Mouse (Mus musculus): ENCODE measurements around the gene L3mbtl4. TPM values are rescaled to one million over a fixed set of nuclear protein-coding genes. Genes with fewer than 3 reads are reported as not detected.
A peak's percentile ranks its signal among the peaks of the same experiment; 100 is the strongest.

L3mbtl4 gene
- polyA plus RNA-seq, 1 experiment from 2014 or later, result not detected

DNA sequence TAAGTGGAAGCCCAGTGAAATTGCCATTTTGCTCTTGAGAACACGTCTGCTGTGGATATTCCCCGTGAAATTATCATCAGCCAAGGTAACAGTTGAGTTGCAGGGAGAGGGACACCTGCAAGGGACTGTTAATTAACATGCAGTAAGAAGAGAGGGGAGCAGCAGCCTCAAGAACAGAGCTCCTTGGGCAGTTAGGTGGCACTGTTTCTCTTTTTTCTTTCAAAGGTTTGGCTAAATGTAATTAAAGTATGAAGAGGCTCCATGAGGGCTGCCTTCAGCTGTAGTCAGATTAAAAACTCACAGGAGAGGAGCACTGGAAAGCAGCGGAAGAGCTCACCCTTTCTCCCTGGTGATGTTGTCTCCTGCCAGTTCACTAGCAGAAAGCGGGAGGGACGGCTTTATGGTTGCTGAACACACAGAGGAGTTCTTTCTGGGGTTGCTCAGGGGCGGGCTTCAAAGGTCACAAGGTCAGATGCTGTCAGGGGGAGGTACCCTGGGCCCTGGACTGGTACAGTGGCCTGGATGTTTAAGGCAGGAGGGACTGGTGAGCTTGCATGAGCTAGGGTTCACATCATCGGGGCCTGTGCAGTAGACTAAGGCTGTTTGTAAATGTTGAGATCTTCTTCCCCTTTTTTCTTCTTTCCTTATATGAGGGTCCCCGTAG is 11.7 kb downstream of the L3mbtl4 start:
- 38% methylated on average over 8 of the region's 8 CpGs for WGBS (ENCODE audit: insufficient replicate concordance)
- H3K4me3 ChIP-seq (ENCODE audit: low read depth, low read length), result no peak overlapping the region

GRCm38 (mm10) chr17:68288094-68288493 is 14.5 kb downstream of the L3mbtl4 start:
- H3K27me3 ChIP-seq (ENCODE audit: control insufficient read depth, insufficient read depth, low read depth, low read length), result no peaks in the 10 kb centered on the region
- no peaks in the 10 kb centered on the region for H3K4me1 ChIP-seq (ENCODE audit: control insufficient read depth, low read depth, low read length)
- H3K9me3 ChIP-seq (replicated peaks; ENCODE audit: control insufficient read depth, low read length), result no peaks in the 10 kb centered on the region
- WGBS (ENCODE audit: insufficient replicate concordance), result 55% methylated on average over 4 of the region's 4 CpGs
- no peak overlapping the region for H3K4me2 ChIP-seq (ENCODE audit: low read depth, low read length)
- H3K27ac ChIP-seq (ENCODE audit: low read length), result no peak overlapping the region
- peak; percentile 71 for ATAC-seq (ENCODE audit: low read depth)
- no peaks in the 10 kb centered on the region for H3K36me3 ChIP-seq (ENCODE audit: control insufficient read depth, insufficient read depth)
- H3K9ac ChIP-seq (ENCODE audit: low read depth, low read length), result no peak overlapping the region
- H3K4me3 ChIP-seq (ENCODE audit: low read depth, low read length), result no peak overlapping the region

More for the DNA sequence above, 11.7 kb downstream of the L3mbtl4 start:
- Histone ChIP-seq H3K36me3 (ENCODE audit: control insufficient read depth, insufficient read depth) (no peaks in the 10 kb centered on the region), H3K9me3 (replicated peaks; ENCODE audit: control insufficient read depth, low read length) (no peaks in the 10 kb centered on the region), H3K4me1 (ENCODE audit: control insufficient read depth, low read depth, low read length) (no peaks in the 10 kb centered on the region), H3K9ac (ENCODE audit: low read depth, low read length) (no peak overlapping the region), H3K4me2 (ENCODE audit: low read depth, low read length) (no peak overlapping the region), H3K27me3 (ENCODE audit: control insufficient read depth, insufficient read depth, low read depth, low read length) (no peaks in the 10 kb centered on the region), H3K27ac (ENCODE audit: low read length) (no peak overlapping the region)
- ATAC-seq (ENCODE audit: low read depth), result no peak

DNA sequence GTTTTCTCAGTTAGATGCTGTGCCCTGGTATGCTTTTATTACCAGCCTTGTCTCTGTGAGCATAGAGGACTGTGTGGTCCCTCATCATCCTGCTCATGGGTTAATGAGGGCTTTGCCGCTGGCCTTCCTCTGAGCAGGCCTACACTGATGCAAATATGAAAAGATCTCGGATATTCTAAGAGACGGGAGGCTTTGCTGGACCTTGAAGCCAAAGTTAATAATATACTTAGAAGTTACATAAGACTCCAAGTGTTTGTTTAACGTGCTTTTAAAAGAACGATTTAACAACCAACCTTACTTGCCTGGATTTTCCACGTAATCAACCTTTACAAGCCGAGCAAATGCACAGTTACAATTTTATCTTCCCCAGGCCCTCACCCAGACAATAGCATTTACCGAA is 15.1 kb downstream of the L3mbtl4 start:
- ATAC-seq (ENCODE audit: low read depth), result peak; percentile 66
- Histone ChIP-seq H3K27ac (ENCODE audit: low read length) (no peak overlapping the region), H3K9me3 (replicated peaks; ENCODE audit: control insufficient read depth, low read length) (no peaks in the 10 kb centered on the region), H3K9ac (ENCODE audit: low read depth, low read length) (no peak overlapping the region), H3K27me3 (ENCODE audit: control insufficient read depth, insufficient read depth, low read depth, low read length) (no peaks in the 10 kb centered on the region), H3K4me2 (ENCODE audit: low read depth, low read length) (no peak overlapping the region), H3K4me1 (ENCODE audit: control insufficient read depth, low read depth, low read length) (no peaks in the 10 kb centered on the region), H3K36me3 (ENCODE audit: control insufficient read depth, insufficient read depth) (no peaks in the 10 kb centered on the region), H3K4me3 (ENCODE audit: low read depth, low read length) (no peak overlapping the region)
- 58% methylated on average over 8 of the region's 8 CpGs for WGBS (ENCODE audit: insufficient replicate concordance)

- Histone ChIP-seq H3K9ac (ENCODE audit: low read depth, low read length) (no peak overlapping the region), H3K36me3 (ENCODE audit: control insufficient read depth, insufficient read depth) (no peaks in the 10 kb centered on the region), H3K4me2 (ENCODE audit: low read depth, low read length) (no peak overlapping the region), H3K9me3 (replicated peaks; ENCODE audit: control insufficient read depth, low read length) (no peaks in the 10 kb centered on the region), H3K4me3 (ENCODE audit: low read depth, low read length) (no peak overlapping the region), H3K27ac (ENCODE audit: low read length) (no peak overlapping the region), H3K27me3 (ENCODE audit: control insufficient read depth, insufficient read depth, low read depth, low read length) (no peaks in the 10 kb centered on the region), H3K4me1 (ENCODE audit: control insufficient read depth, low read depth, low read length) (no peaks in the 10 kb centered on the region)
- 57% methylated on average over 9 of the region's 9 CpGs for WGBS (ENCODE audit: insufficient replicate concordance)
- no peak for ATAC-seq (ENCODE audit: low read depth)
These were observed 18.2 kb downstream of the L3mbtl4 start for GRCm38 (mm10) chr17:68291713-68292364.

DNA sequence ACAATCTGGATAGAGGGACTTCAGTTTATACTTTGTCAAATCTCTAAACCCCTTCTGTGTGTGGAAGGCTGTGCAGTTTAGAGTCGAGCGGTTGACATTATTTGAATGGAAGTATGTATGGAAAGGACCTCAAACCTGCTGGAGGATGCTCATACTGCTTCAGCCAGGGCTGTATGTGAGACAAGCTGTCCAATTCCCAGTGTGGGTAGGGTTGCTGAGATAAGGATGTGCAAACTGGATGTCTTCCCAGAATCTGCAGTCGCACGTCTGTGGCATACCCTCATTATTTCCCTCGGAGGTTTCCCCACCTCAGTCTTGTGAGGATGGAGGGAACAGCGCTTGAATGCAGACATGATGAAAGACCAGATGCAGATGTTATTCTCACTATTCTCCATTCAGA is 34.8 kb downstream of the L3mbtl4 start:
- WGBS (ENCODE audit: insufficient replicate concordance), result 73% methylated on average over 6 of the region's 6 CpGs
- ATAC-seq (ENCODE audit: low read depth), result no peak
- no peaks in the 10 kb centered on the region for H3K36me3 ChIP-seq (ENCODE audit: control insufficient read depth, insufficient read depth)
- no peak overlapping the region for H3K9ac ChIP-seq (ENCODE audit: low read depth, low read length)
- H3K4me3 ChIP-seq (ENCODE audit: low read depth, low read length), result no peak overlapping the region
- no peak overlapping the region for H3K27ac ChIP-seq (ENCODE audit: low read length)
- H3K4me2 ChIP-seq (ENCODE audit: low read depth, low read length), result no peak overlapping the region
- H3K4me1 ChIP-seq (ENCODE audit: control insufficient read depth, low read depth, low read length), result no peaks in the 10 kb centered on the region
- no peaks in the 10 kb centered on the region for H3K9me3 ChIP-seq (replicated peaks; ENCODE audit: control insufficient read depth, low read length)
- H3K27me3 ChIP-seq (ENCODE audit: control insufficient read depth, insufficient read depth, low read depth, low read length), result no peaks in the 10 kb centered on the region

DNA sequence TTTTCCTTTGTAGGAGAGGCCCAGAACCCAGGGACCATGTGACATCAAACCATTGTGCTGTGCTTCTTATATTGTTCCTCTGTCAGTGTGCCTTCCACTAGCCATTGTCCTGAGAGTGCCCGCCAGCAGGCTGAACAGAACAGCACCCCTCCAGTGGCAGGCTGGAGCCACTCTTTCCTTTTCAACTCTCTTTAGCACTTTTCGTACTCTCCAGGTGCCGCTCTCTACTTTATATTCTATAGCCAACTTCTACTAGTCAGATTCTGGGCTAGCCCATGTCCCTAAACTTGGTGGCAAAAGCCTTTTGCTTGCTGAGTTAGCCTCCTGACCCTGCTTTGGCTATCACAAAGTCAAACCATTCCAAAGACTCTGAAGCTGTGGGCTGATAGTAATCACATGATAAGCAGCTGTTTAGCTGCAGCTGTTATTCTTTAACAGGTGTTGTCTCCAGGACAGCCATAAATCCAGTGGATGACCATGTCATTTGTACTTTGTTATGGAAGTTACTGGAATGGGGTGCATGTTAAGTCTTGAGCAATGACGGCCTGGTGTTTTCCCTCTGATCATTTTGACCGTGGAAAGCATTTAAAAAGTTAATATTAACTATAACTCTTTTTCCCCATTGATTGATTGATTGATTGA is 38.8 kb downstream of the L3mbtl4 start:
- Histone ChIP-seq H3K27me3 (ENCODE audit: control insufficient read depth, insufficient read depth, low read depth, low read length) (no peaks in the 10 kb centered on the region), H3K9ac (ENCODE audit: low read depth, low read length) (no peak overlapping the region), H3K4me2 (ENCODE audit: low read depth, low read length) (no peak overlapping the region), H3K27ac (ENCODE audit: low read length) (no peak overlapping the region), H3K36me3 (ENCODE audit: control insufficient read depth, insufficient read depth) (no peaks in the 10 kb centered on the region), H3K9me3 (replicated peaks; ENCODE audit: control insufficient read depth, low read length) (no peaks in the 10 kb centered on the region), H3K4me3 (ENCODE audit: low read depth, low read length) (no peak overlapping the region), H3K4me1 (ENCODE audit: control insufficient read depth, low read depth, low read length) (no peaks in the 10 kb centered on the region)
- 67% methylated on average over 5 of the region's 5 CpGs for WGBS (ENCODE audit: insufficient replicate concordance)
- ATAC-seq (ENCODE audit: low read depth), result no peak

DNA sequence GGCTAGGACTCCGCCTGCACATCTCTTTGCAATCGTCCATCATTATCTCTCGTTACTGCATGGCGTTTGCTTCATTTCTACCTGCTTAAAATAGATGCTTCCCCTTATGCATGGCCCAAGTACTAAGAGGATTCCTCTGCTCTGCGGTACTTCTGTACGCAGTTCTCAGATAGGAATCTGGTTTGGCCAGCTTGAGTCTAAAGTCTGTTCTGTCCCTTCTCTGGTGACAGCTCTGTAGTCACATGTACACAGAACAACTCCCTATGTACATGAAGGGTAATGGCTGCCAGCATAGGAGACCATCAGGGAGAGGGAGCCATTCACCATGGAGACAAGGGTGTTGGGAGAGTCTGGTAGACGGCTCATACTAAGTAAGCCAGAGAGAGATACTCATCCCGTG is 47.3 kb downstream of the L3mbtl4 start:
- Histone ChIP-seq H3K4me3 (ENCODE audit: low read depth, low read length) (no peak overlapping the region), H3K9ac (ENCODE audit: low read depth, low read length) (no peak overlapping the region), H3K9me3 (replicated peaks; ENCODE audit: control insufficient read depth, low read length) (no peaks in the 10 kb centered on the region), H3K27ac (ENCODE audit: low read length) (no peak overlapping the region), H3K4me2 (ENCODE audit: low read depth, low read length) (no peak overlapping the region), H3K4me1 (ENCODE audit: control insufficient read depth, low read depth, low read length) (no peaks in the 10 kb centered on the region), H3K27me3 (ENCODE audit: control insufficient read depth, insufficient read depth, low read depth, low read length) (no peaks in the 10 kb centered on the region), H3K36me3 (ENCODE audit: control insufficient read depth, insufficient read depth) (no peaks in the 10 kb centered on the region)
- 71% methylated on average over 8 of the region's 8 CpGs for WGBS (ENCODE audit: insufficient replicate concordance)
- no peak for ATAC-seq (ENCODE audit: low read depth)

DNA sequence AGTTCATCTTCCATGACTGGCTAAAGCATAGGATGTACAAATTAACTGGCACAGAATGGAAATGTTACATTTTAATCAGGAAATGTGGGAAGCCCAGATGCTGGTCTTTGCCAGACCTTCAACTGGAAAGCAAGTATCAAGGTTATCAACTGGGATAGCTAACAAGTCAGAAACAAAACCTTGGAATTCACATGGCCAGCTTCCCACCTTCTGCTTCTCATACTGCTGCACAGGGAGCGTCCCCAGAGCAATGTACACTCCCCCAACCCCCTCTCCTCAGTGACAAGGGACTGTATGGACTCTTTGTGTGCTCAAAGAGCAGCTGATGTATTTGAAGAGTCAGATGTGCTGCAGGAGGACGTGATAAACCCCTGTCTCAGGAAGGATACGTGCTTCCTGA is 49.0 kb downstream of the L3mbtl4 start:
- Histone ChIP-seq H3K4me3 (ENCODE audit: low read depth, low read length) (no peak overlapping the region), H3K36me3 (ENCODE audit: control insufficient read depth, insufficient read depth) (no peaks in the 10 kb centered on the region), H3K27me3 (ENCODE audit: control insufficient read depth, insufficient read depth, low read depth, low read length) (no peaks in the 10 kb centered on the region), H3K9me3 (replicated peaks; ENCODE audit: control insufficient read depth, low read length) (no peaks in the 10 kb centered on the region), H3K27ac (ENCODE audit: low read length) (no peak overlapping the region), H3K4me1 (ENCODE audit: control insufficient read depth, low read depth, low read length) (no peaks in the 10 kb centered on the region), H3K9ac (ENCODE audit: low read depth, low read length) (no peak overlapping the region), H3K4me2 (ENCODE audit: low read depth, low read length) (no peak overlapping the region)
- ATAC-seq (ENCODE audit: low read depth), result no peak
- 38% methylated on average over 3 of the region's 3 CpGs for WGBS (ENCODE audit: insufficient replicate concordance)

DNA sequence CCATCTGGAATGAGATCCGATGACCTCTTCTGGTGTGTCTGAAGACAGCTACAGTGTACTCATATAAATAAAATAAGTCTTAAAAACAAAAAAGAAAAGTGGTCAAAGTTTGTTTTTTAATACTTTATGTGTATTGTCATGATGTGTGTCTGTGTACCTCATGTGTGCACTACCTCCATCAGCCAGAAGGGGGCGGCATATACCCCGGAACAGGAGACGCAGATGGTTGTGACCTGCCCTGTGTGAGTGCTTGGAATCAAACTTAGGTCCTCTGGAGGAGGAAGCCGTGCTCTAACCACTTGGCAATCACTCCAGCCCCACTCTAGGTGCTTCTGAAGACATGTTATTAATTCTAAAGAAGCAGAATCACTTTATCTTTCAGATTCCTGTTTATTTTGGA is 58.6 kb downstream of the L3mbtl4 start:
- Histone ChIP-seq H3K9ac (ENCODE audit: low read depth, low read length) (no peak overlapping the region), H3K36me3 (ENCODE audit: control insufficient read depth, insufficient read depth) (no peaks in the 10 kb centered on the region), H3K4me3 (ENCODE audit: low read depth, low read length) (no peak overlapping the region), H3K27ac (ENCODE audit: low read length) (no peak overlapping the region), H3K27me3 (ENCODE audit: control insufficient read depth, insufficient read depth, low read depth, low read length) (no peaks in the 10 kb centered on the region), H3K9me3 (replicated peaks; ENCODE audit: control insufficient read depth, low read length) (no peaks in the 10 kb centered on the region), H3K4me2 (ENCODE audit: low read depth, low read length) (no peak overlapping the region), H3K4me1 (ENCODE audit: control insufficient read depth, low read depth, low read length) (no peaks in the 10 kb centered on the region)
- WGBS (ENCODE audit: insufficient replicate concordance), result 64% methylated on average over 5 of the region's 5 CpGs
- no peak for ATAC-seq (ENCODE audit: low read depth)
